Mouse (Mus musculus) hindbrain, embryonic 10.5 days (tissue): ENCODE measurements around the gene Tmcc1. TPM values are rescaled to one million over a fixed set of nuclear protein-coding genes. Genes with fewer than 3 reads are reported as not detected.

ENCODE experiments used
- DNase-seq: peaks from one replicate; pipeline ENCODE4 v3.0.0-alpha.2; 2017; ENCODE audit warnings: low spot score
- H3K27ac ChIP-seq: fragments of 300-500 bp; sonication (generic); 2 replicates; pipeline ENCODE4 v1.5.1; 2016; ENCODE audit warnings: mild to moderate bottlenecking, moderate library complexity
- H3K27me3 ChIP-seq: fragments of 300-500 bp; sonication (generic); 2 replicates; pipeline ENCODE4 v1.6.1; 2016; ENCODE audit warnings: mild to moderate bottlenecking; ENCODE audit not compliant: poor library complexity, insufficient read depth, severe bottlenecking
- H3K36me3 ChIP-seq: fragments of 300-500 bp; sonication (generic); 2 replicates; pipeline ENCODE4 v1.6.1; 2016; ENCODE audit warnings: mild to moderate bottlenecking, moderate library complexity
- H3K4me1 ChIP-seq: fragments of 300-500 bp; sonication (generic); replicated peaks from 2 replicates; pipeline ENCODE4 v1.6.1; 2016; ENCODE audit warnings: mild to moderate bottlenecking
- H3K4me3 ChIP-seq: fragments of 300-500 bp; sonication (generic); 2 replicates; pipeline ENCODE4 v1.5.1; 2016; ENCODE audit warnings: mild to moderate bottlenecking, moderate library complexity
- H3K9me3 ChIP-seq: fragments of 300-500 bp; sonication (generic); 2 replicates; pipeline ENCODE4 v1.6.1; 2016; ENCODE audit warnings: mild to moderate bottlenecking, moderate library complexity
- WGBS: fragments of 180-500 bp; shearing (Covaris S2); methylation state at CpG from one replicate; pipeline ENCODE4 v1.1.7; 2016; 5-methylcytosine and 5-hydroxymethylcytosine counted together
- polyA plus RNA-seq: library from polyadenylated mRNA; unstranded; fragments of >200 nt; fragmentation: Nextera tagmentation; extraction: Ambion mirVana; gene quantifications from 2 replicates; pipeline ENCODE4 v1.2.1, GENCODE M21; 2016

Tmcc1 gene
- polyA plus RNA-seq, 1 experiment from 2014 or later: 17.9 TPM

- Histone ChIP-seq H3K27me3 (no peaks in the 10 kb centered on the region), H3K9me3 (no peaks in the 10 kb centered on the region), H3K4me1 (peaks cover 36% of the 10 kb centered on the region), H3K36me3 (no peaks in the 10 kb centered on the region), H3K27ac (peak overlapping the region; percentile 35; the same call in 1 of the 2 replicates), H3K4me3 (no peak overlapping the region)
- WGBS: 93% methylated on average over 15 of the region's 15 CpGs
- DNase-seq: no peak
These were observed 215.5 kb downstream of the Tmcc1 start for GRCm38 (mm10) chr6:115977810-115978209.

DNA sequence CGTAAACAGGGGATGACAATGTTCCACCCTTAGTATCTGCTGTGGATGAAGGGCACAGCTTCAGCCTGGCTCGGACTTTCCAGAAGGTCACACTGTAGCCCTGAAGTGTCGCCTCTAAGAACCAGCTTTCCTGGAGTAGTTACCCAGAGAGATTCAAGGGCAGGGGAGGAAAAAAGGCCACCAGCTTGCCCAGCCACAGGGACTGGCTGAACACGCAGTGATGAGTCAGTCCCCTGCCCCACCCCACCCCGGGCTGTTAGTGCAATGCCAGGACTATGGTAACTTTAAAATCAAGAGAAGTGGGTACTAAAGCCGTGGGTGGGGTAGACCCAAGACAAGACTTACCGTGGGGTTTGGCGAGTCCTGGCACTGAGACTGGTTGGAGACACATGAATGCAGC, 217.7 kb downstream of the Tmcc1 start:
- Histone ChIP-seq H3K36me3 (no peaks in the 10 kb centered on the region), H3K27me3 (no peaks in the 10 kb centered on the region), H3K4me1 (peaks cover 43% of the 10 kb centered on the region), H3K9me3 (no peaks in the 10 kb centered on the region), H3K27ac (0 out of 2 replicates have a peak overlapping the region, but pooled peaks have one; percentile 23), H3K4me3 (no peak overlapping the region)
- DNase-seq: no peak
- WGBS: 87% methylated on average over 8 of the region's 8 CpGs

DNA sequence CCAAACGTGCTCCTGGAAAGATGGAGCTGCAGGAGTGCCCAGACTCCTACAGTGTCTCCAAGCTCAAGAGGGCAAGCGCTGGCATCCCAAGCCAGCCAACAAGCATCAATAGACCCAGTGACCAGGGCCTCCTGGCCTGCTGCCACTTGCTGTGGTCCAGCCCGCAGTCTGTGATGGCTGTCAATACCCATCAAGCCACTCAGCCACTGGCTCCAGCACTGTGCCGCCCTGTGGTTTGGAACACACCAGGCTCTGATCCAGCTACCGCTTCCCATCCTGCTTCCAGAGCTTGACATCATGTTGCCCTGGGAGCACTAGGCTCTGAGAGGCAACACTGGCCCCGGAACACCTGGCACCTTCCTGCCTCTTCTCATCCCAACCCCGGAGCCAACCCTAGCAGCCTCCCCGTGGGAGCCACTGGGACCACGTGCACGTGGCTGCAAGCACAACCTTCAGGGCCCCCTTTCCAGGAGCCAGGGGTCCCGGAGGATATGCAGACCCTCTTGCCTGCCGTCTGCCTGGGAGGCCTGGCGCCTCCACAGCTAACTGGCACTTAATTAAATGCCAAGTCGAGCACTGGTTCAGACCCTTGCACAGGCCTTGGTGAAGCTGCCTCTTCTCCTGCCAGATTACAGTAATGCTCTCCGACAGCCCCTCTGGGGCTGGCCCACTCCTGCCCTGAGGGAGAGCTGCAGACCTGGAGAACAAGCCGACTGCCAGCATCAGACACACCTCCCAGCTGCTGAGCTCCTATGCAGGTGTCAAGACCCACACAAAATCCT, 219.2 kb downstream of the Tmcc1 start:
- Histone ChIP-seq H3K27ac (no peak overlapping the region), H3K4me1 (peaks cover 40% of the 10 kb centered on the region)

GRCm38 (mm10) chr6:115973139-115973875, 220.0 kb downstream of the Tmcc1 start:
- H3K27ac ChIP-seq: no peak overlapping the region
- H3K27me3 ChIP-seq: no peaks in the 10 kb centered on the region
- WGBS: 83% methylated on average over 15 of the region's 15 CpGs
- H3K4me3 ChIP-seq: no peak overlapping the region; the same call in 1 of the 2 replicates
- H3K9me3 ChIP-seq: no peaks in the 10 kb centered on the region
- no peaks in the 10 kb centered on the region for H3K36me3 ChIP-seq
- DNase-seq: no peak
- peaks cover 45% of the 10 kb centered on the region for H3K4me1 ChIP-seq

More for the DNA sequence above, 219.2 kb downstream of the Tmcc1 start:
- no peaks in the 10 kb centered on the region for H3K27me3 ChIP-seq
- no peaks in the 10 kb centered on the region for H3K36me3 ChIP-seq
- 85% methylated on average over 16 of the region's 16 CpGs for WGBS
- no peaks in the 10 kb centered on the region for H3K9me3 ChIP-seq
- DNase-seq: no peak
- H3K4me3 ChIP-seq: no peak overlapping the region

- 80% methylated on average over 7 of the region's 7 CpGs for WGBS
- Histone ChIP-seq H3K4me1 (peaks cover 52% of the 10 kb centered on the region), H3K27ac (peak overlapping the region; percentile 53; the same call in 1 of the 2 replicates), H3K36me3 (no peaks in the 10 kb centered on the region), H3K9me3 (no peaks in the 10 kb centered on the region), H3K27me3 (no peaks in the 10 kb centered on the region), H3K4me3 (no peak overlapping the region)
- no peak for DNase-seq
These were observed 221.1 kb downstream of the Tmcc1 start for GRCm38 (mm10) chr6:115972083-115972764.

DNA sequence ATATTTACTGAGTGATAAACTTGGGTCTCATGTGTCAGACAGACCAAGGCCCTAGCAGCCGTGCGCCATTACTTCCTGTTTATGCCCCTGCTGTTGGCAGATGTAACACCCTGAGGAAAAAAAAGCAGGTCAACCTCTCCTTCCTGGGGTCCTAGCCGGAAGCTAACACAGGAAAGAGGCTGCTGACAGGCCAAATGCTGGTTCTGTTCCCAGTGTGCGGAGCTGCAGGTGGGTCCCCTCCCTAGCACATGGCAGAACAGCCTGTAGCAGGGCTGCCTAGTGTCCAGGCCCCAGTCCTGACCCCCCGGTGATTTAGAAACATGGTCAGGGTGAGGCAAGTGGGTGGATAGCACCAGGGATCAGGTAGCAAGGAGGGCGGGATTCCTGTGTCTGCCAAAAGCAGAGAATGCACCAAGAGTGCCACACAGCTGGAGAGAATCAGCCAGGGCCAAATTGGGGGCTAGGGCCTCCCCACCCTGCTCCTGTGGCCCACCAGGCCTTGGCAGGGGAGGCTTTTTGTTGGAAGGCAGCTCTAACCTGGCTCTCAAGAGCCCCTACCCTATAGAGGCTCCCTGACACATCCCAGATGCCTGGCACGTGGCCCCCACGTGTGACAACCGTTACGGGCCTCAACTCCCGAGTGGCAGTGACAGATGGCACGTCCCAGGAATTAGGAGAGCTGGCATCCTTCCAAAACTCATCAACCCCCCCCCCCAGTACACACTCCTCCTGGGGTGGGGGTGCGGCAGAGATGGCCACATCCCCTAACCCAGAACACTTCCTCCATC, 221.8 kb downstream of the Tmcc1 start:
- Histone ChIP-seq H3K27me3 (no peaks in the 10 kb centered on the region), H3K4me1 (peaks cover 52% of the 10 kb centered on the region), H3K27ac (peak overlapping the region; percentile 53), H3K4me3 (no peak overlapping the region), H3K9me3 (no peaks in the 10 kb centered on the region), H3K36me3 (no peaks in the 10 kb centered on the region)
- DNase-seq: no peak
- WGBS: 75% methylated on average over 13 of the region's 13 CpGs

GRCm38 (mm10) chr6:115969952-115970351, 223.3 kb downstream of the Tmcc1 start:
- peak overlapping the region; percentile 16; the same call in 1 of the 2 replicates for H3K27ac ChIP-seq
- 0 out of 2 replicates have a peak, but pooled peaks cover 4% of the 10 kb centered on the region for H3K36me3 ChIP-seq
- H3K4me3 ChIP-seq: no peak overlapping the region
- 65% methylated on average over 5 of the region's 6 CpGs for WGBS
- H3K27me3 ChIP-seq: no peaks in the 10 kb centered on the region
- H3K4me1 ChIP-seq: peaks cover 52% of the 10 kb centered on the region
- no peak for DNase-seq
- no peaks in the 10 kb centered on the region for H3K9me3 ChIP-seq

- Histone ChIP-seq H3K4me3 (no peak overlapping the region), H3K9me3 (no peaks in the 10 kb centered on the region), H3K36me3 (0 out of 2 replicates have a peak, but pooled peaks cover 4% of the 10 kb centered on the region), H3K27me3 (0 out of 2 replicates have a peak, but pooled peaks cover 1% of the 10 kb centered on the region), H3K27ac (0 out of 2 replicates have a peak overlapping the region, but pooled peaks have one; percentile 57), H3K4me1 (peaks cover 50% of the 10 kb centered on the region)
- 76% methylated on average over 9 of the region's 9 CpGs for WGBS
- DNase-seq: no peak
These were observed 224.2 kb downstream of the Tmcc1 start for GRCm38 (mm10) chr6:115969103-115969502.

DNA sequence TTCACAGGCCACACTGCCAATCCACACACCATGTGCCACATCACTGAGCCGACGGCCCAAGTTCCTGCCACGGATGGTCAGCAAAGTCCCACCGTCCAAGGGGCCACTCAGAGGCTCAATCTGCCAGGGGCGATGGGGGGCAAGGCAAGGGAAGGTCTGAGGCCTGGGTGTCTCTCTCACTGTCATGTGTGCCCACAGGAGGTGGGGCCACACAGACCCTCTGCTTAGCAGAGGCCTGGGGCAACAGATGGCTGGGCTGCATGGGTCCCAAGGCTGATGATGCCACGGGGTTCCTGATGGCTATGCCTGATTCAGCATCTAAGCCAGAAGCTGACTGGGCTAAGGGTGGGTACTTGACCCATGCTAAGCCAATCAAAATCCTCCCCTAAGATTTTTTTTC, 224.6 kb downstream of the Tmcc1 start:
- H3K27ac ChIP-seq: peak overlapping the region; percentile 57
- H3K4me1 ChIP-seq: peaks cover 47% of the 10 kb centered on the region
- H3K9me3 ChIP-seq: no peaks in the 10 kb centered on the region
- peaks cover 5% of the 10 kb centered on the region; the same call in 1 of the 2 replicates for H3K27me3 ChIP-seq
- no peak overlapping the region for H3K4me3 ChIP-seq
- WGBS: 70% methylated on average over 6 of the region's 6 CpGs
- 0 out of 2 replicates have a peak, but pooled peaks cover 4% of the 10 kb centered on the region for H3K36me3 ChIP-seq
- no peak for DNase-seq

Other genes starting within 250 kb of the Tmcc1 start
- not detected in 2 replicates for gene H1foo, start 248.5 kb downstream of the Tmcc1 start, polyA plus RNA-seq
- gene Plxnd1, start 198.5 kb downstream of the Tmcc1 start, polyA plus RNA-seq: 24.6 and 28.5 TPM in 2 replicates
- 52.9 and 54.9 TPM in 2 replicates for gene Washc2, start 14.6 kb upstream of the Tmcc1 start, polyA plus RNA-seq
- 7.4 TPM in 2 replicates for gene Zfand4, start 70.7 kb upstream of the Tmcc1 start, polyA plus RNA-seq
- gene March8, start 144.5 kb upstream of the Tmcc1 start, polyA plus RNA-seq: 31.2 and 42.0 TPM in 2 replicates